Mouse (Mus musculus): Measurements from ENCODE around the gene Dnase2a.
"Not testable (repeated sequence)": the region's sequence is repeated elsewhere in the genome, so short reads cannot be mapped to it uniquely, and the experiment has no call there.

Dnase2a gene

GRCm38 (mm10) chr8:84907979-84908378 is 381 bp upstream of the Dnase2a start:
- DNase-seq (ENCODE audit: low spot score in 2 of 2), result not testable (repeated sequence)

GRCm38 (mm10) chr8:84909162-84909767 is 905 bp downstream of the Dnase2a start:
- no peak for DNase-seq (ENCODE audit: low spot score in 2 of 2)

- DNase-seq (ENCODE audit: low spot score in 2 of 2), result no peak
Observed at GRCm38 (mm10) chr8:84909949-84910348, 1.6 kb downstream of the Dnase2a start.

GRCm38 (mm10) chr8:84910551-84910950 is 2.2 kb downstream of the Dnase2a start:
- DNase-seq (ENCODE audit: low spot score in 2 of 2), result no peak

GRCm38 (mm10) chr8:84911854-84912253 is 3.5 kb downstream of the Dnase2a start:
- DNase-seq (ENCODE audit: low spot score in 2 of 2), result no peak

- DNase-seq (ENCODE audit: low spot score in 2 of 2), result no peak
Observed at GRCm38 (mm10) chr8:84912391-84912790, 4.0 kb downstream of the Dnase2a start.

- DNase-seq (ENCODE audit: low spot score in 2 of 2), result no peak
Observed at GRCm38 (mm10) chr8:84912895-84913501, 4.6 kb downstream of the Dnase2a start.

GRCm38 (mm10) chr8:84913502-84913900 is 5.1 kb downstream of the Dnase2a start:
- DNase-seq (ENCODE audit: low spot score in 2 of 2), result no peak

- DNase-seq (ENCODE audit: low spot score in 2 of 2), result no peak
Observed at GRCm38 (mm10) chr8:84913960-84914359, 5.6 kb downstream of the Dnase2a start.

GRCm38 (mm10) chr8:84915269-84915668 is 6.9 kb downstream of the Dnase2a start:
- DNase-seq (ENCODE audit: low spot score in 2 of 2), result no peak

GRCm38 (mm10) chr8:84917781-84918180 is 9.4 kb downstream of the Dnase2a start:
- DNase-seq (ENCODE audit: low spot score in 2 of 2), result no peak

GRCm38 (mm10) chr8:84918646-84919045 is 10.3 kb downstream of the Dnase2a start:
- DNase-seq (ENCODE audit: low spot score in 2 of 2), result no peak

- DNase-seq (ENCODE audit: low spot score in 2 of 2), result no peak
Observed at GRCm38 (mm10) chr8:84921596-84921995, 13.2 kb downstream of the Dnase2a start.

GRCm38 (mm10) chr8:84925557-84925956 is 17.2 kb downstream of the Dnase2a start:
- no peak for DNase-seq (ENCODE audit: low spot score in 2 of 2)

- DNase-seq (ENCODE audit: low spot score in 2 of 2), result no peak
Observed at GRCm38 (mm10) chr8:84927513-84927912, 19.2 kb downstream of the Dnase2a start.

- DNase-seq (ENCODE audit: low spot score in 2 of 2), result peak in 1 of 2 experiments; percentile 49
Observed at GRCm38 (mm10) chr8:84928456-84929306, 20.3 kb downstream of the Dnase2a start.

GRCm38 (mm10) chr8:84930582-84930981 is 22.2 kb downstream of the Dnase2a start:
- DNase-seq (ENCODE audit: low spot score in 2 of 2), result no peak

GRCm38 (mm10) chr8:84933767-84934559 is 25.6 kb downstream of the Dnase2a start:
- DNase-seq (ENCODE audit: low spot score in 2 of 2), result no peak

GRCm38 (mm10) chr8:84934860-84935259 is 26.5 kb downstream of the Dnase2a start:
- no peak for DNase-seq (ENCODE audit: low spot score in 2 of 2)

GRCm38 (mm10) chr8:84935489-84935888 is 27.1 kb downstream of the Dnase2a start:
- DNase-seq (ENCODE audit: low spot score in 2 of 2), result no peak

- no peak for DNase-seq (ENCODE audit: low spot score in 2 of 2)
Observed at GRCm38 (mm10) chr8:84936041-84936961, 27.9 kb downstream of the Dnase2a start.
